Mouse (Mus musculus): ENCODE measurements around the gene Pde4d. TPM values are rescaled to one million over a fixed set of nuclear protein-coding genes. Genes with fewer than 3 reads are reported as not detected.

Gene Pde4d
- polyA plus RNA-seq, 1 experiment from 2014 or later, result 18.6 TPM

DNA sequence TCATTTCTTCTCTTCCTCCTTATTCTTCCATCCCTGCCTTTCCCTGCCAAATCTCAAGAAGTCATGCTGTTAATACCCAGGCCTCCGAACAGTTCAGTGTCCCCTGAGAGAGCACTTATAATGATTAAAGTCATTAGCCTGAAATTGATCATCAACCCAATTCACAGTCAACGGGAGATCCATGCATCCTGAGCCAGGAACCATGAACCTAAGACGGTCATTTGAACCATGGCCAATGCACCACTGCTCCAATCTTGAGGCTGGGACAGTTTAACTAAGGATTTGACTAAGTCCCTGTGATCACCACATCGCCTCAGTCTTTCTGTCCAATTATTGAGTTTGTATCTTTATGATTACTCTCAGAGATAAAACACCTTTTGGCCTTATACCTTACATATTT, 952.6 kb downstream of the Pde4d start:
- Histone ChIP-seq H3K4me2 (ENCODE audit: low read length) (no peak overlapping the region), H3K4me1 (replicated peaks; ENCODE audit: control insufficient read depth, insufficient read depth, low read length) (no peaks in the 10 kb centered on the region), H3K9me3 (ENCODE audit: control insufficient read depth, low read length) (no peaks in the 10 kb centered on the region), H3K27me3 (replicated peaks; ENCODE audit: control insufficient read depth, insufficient read depth, low read length) (no peaks in the 10 kb centered on the region), H3K9ac (ENCODE audit: low read length) (no peak overlapping the region), H3K4me3 (ENCODE audit: low read depth, low read length) (no peak overlapping the region), H3K36me3 (ENCODE audit: control insufficient read depth, insufficient read depth, low read length) (no peaks in the 10 kb centered on the region), H3K27ac (ENCODE audit: low read depth) (no peak overlapping the region)
- ATAC-seq (replicated peaks; ENCODE audit: low FRiP score, low TSS enrichment, low read depth) (no peak), DNase-seq (ENCODE audit: low spot score) (no peak)
- 85% methylated on average over 4 of the region's 4 CpGs for WGBS

DNA sequence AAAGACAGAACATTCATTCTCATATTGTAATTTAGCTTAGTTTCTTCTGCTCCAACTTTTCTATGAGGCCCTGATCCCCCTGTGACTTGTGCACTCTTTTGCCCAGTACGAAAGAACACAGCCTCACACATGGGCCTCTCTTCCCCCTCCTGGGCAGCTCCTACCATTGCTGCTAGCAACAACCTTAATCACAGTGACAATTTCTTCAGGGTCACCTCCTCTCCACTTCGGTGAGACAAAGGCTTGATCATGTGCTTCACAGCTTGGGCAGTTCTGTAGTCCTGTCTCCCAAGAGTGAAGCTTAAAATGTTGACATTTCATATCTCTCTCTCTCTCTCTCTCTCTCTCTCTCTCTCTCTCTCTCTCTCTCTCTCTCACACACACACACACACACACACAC, 953.2 kb downstream of the Pde4d start:
- WGBS, result 70% methylated on average over 2 of the region's 2 CpGs
- no peaks in the 10 kb centered on the region for H3K4me1 ChIP-seq (replicated peaks; ENCODE audit: control insufficient read depth, insufficient read depth, low read length)
- H3K4me2 ChIP-seq (ENCODE audit: low read length), result no peak overlapping the region
- DNase-seq (ENCODE audit: low spot score), result no peak
- H3K27me3 ChIP-seq (replicated peaks; ENCODE audit: control insufficient read depth, insufficient read depth, low read length), result no peaks in the 10 kb centered on the region
- H3K9ac ChIP-seq (ENCODE audit: low read length), result no peak overlapping the region
- no peaks in the 10 kb centered on the region for H3K9me3 ChIP-seq (ENCODE audit: control insufficient read depth, low read length)
- no peak overlapping the region for H3K27ac ChIP-seq (ENCODE audit: low read depth)
- no peak for ATAC-seq (replicated peaks; ENCODE audit: low FRiP score, low TSS enrichment, low read depth)
- no peaks in the 10 kb centered on the region for H3K36me3 ChIP-seq (ENCODE audit: control insufficient read depth, insufficient read depth, low read length)
- no peak overlapping the region for H3K4me3 ChIP-seq (ENCODE audit: low read depth, low read length)

DNA sequence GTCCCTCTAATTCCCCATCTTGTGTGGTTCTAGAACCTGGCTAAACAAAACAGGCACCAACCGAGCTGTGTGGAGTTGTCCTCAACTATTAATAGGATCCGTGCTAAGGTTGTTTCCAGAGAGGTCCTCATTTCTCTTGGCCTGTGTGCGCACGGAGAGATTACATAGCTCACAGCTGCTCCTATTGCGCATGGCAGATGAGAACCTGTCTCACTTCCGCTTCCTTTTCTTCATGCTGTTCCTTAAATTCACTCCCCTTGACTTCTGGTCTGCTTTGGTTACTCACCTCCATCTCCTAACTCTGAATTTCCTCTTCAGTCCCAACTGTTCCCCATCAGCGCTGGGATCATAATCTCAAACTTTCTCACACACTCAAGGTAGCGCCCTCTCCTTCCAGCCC, 956.6 kb downstream of the Pde4d start:
- H3K4me3 ChIP-seq (ENCODE audit: low read depth, low read length), result no peak overlapping the region
- ATAC-seq (replicated peaks; ENCODE audit: low FRiP score, low TSS enrichment, low read depth) (no peak), DNase-seq (ENCODE audit: low spot score) (no peak)
- no peaks in the 10 kb centered on the region for H3K36me3 ChIP-seq (ENCODE audit: control insufficient read depth, insufficient read depth, low read length)
- H3K9me3 ChIP-seq (ENCODE audit: control insufficient read depth, low read length), result no peaks in the 10 kb centered on the region
- no peak overlapping the region for H3K9ac ChIP-seq (ENCODE audit: low read length)
- H3K27ac ChIP-seq (ENCODE audit: low read depth), result no peak overlapping the region
- no peaks in the 10 kb centered on the region for H3K27me3 ChIP-seq (replicated peaks; ENCODE audit: control insufficient read depth, insufficient read depth, low read length)
- H3K4me2 ChIP-seq (ENCODE audit: low read length), result no peak overlapping the region
- H3K4me1 ChIP-seq (replicated peaks; ENCODE audit: control insufficient read depth, insufficient read depth, low read length), result no peaks in the 10 kb centered on the region
- WGBS, result 86% methylated on average over 8 of the region's 8 CpGs

DNA sequence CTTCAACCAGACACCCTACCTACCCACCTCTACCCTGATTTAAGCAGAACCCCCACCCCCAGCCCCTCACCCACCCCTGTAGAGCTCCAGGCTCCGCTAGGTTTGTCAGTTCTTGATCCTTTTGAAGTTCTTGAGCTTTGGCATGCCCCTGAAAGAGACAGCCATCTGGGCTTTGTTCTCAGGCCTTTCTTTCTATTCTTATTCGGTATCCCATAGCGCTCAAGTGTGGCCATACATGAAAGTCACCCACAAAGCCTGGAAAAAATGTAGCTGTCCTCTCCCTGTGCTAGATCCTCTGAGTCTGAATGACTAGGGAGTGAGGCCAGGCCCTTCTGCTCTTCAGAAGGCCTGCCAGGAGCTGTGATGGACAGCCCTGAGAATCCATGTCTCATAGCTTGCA, 957.6 kb downstream of the Pde4d start:
- H3K36me3 ChIP-seq (ENCODE audit: control insufficient read depth, insufficient read depth, low read length), result no peaks in the 10 kb centered on the region
- H3K4me1 ChIP-seq (replicated peaks; ENCODE audit: control insufficient read depth, insufficient read depth, low read length), result no peaks in the 10 kb centered on the region
- no peak overlapping the region for H3K9ac ChIP-seq (ENCODE audit: low read length)
- H3K4me2 ChIP-seq (ENCODE audit: low read length), result no peak overlapping the region
- DNase-seq (ENCODE audit: low spot score), result no peak
- H3K27ac ChIP-seq (ENCODE audit: low read depth), result no peak overlapping the region
- H3K4me3 ChIP-seq (ENCODE audit: low read depth, low read length), result no peak overlapping the region
- 82% methylated on average over 3 of the region's 3 CpGs for WGBS
- no peak for ATAC-seq (replicated peaks; ENCODE audit: low FRiP score, low TSS enrichment, low read depth)
- no peaks in the 10 kb centered on the region for H3K9me3 ChIP-seq (ENCODE audit: control insufficient read depth, low read length)
- H3K27me3 ChIP-seq (replicated peaks; ENCODE audit: control insufficient read depth, insufficient read depth, low read length), result no peaks in the 10 kb centered on the region

DNA sequence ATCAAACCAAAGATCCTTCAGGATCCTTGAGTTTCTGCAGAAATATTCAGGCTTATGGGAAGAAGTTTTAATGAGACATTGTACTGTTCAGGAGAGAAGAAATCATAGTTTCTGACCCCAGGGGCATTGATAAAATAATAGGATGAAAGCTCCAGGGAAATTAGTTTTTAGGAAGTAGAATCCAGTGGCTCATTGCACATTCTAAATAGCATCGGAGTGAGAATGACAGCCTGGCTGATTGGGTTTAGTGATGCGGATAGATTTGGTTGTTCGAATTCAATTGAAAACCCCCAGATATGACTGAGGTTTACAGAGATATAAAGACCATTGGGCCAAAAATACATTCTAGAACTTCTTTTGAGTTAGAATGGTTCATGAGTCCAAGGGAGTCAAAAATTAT, 970.7 kb downstream of the Pde4d start:
- H3K27me3 ChIP-seq (replicated peaks; ENCODE audit: control insufficient read depth, insufficient read depth, low read length), result no peaks in the 10 kb centered on the region
- no peak overlapping the region for H3K27ac ChIP-seq (ENCODE audit: low read depth)
- H3K36me3 ChIP-seq (ENCODE audit: control insufficient read depth, insufficient read depth, low read length), result no peaks in the 10 kb centered on the region
- ATAC-seq (replicated peaks; ENCODE audit: low FRiP score, low TSS enrichment, low read depth) (no peak), DNase-seq (ENCODE audit: low spot score) (no peak)
- no peak overlapping the region for H3K4me3 ChIP-seq (ENCODE audit: low read depth, low read length)
- no peaks in the 10 kb centered on the region for H3K4me1 ChIP-seq (replicated peaks; ENCODE audit: control insufficient read depth, insufficient read depth, low read length)
- WGBS, result 97% methylated on average over 3 of the region's 3 CpGs
- no peak overlapping the region for H3K9ac ChIP-seq (ENCODE audit: low read length)
- H3K9me3 ChIP-seq (ENCODE audit: control insufficient read depth, low read length), result peaks cover 5% of the 10 kb centered on the region
- H3K4me2 ChIP-seq (ENCODE audit: low read length), result no peak overlapping the region

DNA sequence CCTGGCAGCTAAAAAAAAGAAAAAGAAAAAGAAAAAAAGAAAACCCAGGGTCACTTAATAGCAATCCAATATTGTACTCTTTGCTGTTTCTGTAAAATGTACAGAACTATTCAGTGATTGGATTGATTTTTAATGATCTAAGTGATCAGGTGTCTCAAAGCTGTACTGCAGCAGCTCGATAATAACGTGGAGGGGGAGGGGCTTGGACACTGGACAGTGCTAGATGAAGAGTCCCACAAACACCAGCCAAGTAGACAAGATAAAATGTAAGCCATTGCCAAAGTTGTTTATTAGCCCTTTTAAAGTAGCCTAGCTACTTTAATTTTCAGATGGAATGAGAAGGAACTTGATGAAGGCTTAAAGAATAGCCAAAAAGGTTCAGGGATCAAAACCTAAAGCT, 975.2 kb downstream of the Pde4d start:
- Histone ChIP-seq H3K36me3 (ENCODE audit: control insufficient read depth, insufficient read depth, low read length) (no peaks in the 10 kb centered on the region), H3K4me1 (replicated peaks; ENCODE audit: control insufficient read depth, insufficient read depth, low read length) (no peaks in the 10 kb centered on the region), H3K27ac (ENCODE audit: low read depth) (no peak overlapping the region), H3K9me3 (ENCODE audit: control insufficient read depth, low read length) (peaks cover 5% of the 10 kb centered on the region), H3K9ac (ENCODE audit: low read length) (no peak overlapping the region), H3K4me3 (ENCODE audit: low read depth, low read length) (no peak overlapping the region), H3K4me2 (ENCODE audit: low read length) (no peak overlapping the region), H3K27me3 (replicated peaks; ENCODE audit: control insufficient read depth, insufficient read depth, low read length) (no peaks in the 10 kb centered on the region)
- ATAC-seq (replicated peaks; ENCODE audit: low FRiP score, low TSS enrichment, low read depth) (no peak), DNase-seq (ENCODE audit: low spot score) (no peak)
- 21% methylated on average over 2 of the region's 2 CpGs for WGBS

DNA sequence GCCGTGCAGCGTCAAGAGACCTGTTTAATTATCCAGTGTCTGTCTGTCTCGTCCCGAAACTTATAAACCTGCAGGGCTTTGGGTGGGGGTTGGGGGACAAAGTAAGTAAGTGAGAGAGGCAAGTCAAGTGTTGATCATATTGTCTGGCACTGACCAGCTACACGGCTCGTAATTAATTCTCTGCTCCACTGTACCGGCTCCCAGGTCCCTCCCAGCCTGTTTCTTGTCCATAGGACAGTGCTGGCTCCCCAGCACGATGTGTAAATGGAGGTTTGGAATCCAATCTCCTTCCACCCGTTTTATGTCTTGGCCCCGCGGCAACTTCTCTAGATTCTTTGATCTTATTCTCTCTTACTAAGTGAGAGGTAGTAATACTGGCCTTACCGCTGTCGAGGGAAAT, 975.8 kb downstream of the Pde4d start:
- 69% methylated on average over 13 of the region's 13 CpGs for WGBS
- H3K4me3 ChIP-seq (ENCODE audit: low read depth, low read length), result no peak overlapping the region
- H3K9me3 ChIP-seq (ENCODE audit: control insufficient read depth, low read length), result peaks cover 5% of the 10 kb centered on the region
- no peaks in the 10 kb centered on the region for H3K4me1 ChIP-seq (replicated peaks; ENCODE audit: control insufficient read depth, insufficient read depth, low read length)
- H3K36me3 ChIP-seq (ENCODE audit: control insufficient read depth, insufficient read depth, low read length), result no peaks in the 10 kb centered on the region
- H3K9ac ChIP-seq (ENCODE audit: low read length), result no peak overlapping the region
- DNase-seq (ENCODE audit: low spot score), result no peak
- H3K4me2 ChIP-seq (ENCODE audit: low read length), result no peak overlapping the region
- no peaks in the 10 kb centered on the region for H3K27me3 ChIP-seq (replicated peaks; ENCODE audit: control insufficient read depth, insufficient read depth, low read length)
- H3K27ac ChIP-seq (ENCODE audit: low read depth), result no peak overlapping the region
- no peak for ATAC-seq (replicated peaks; ENCODE audit: low FRiP score, low TSS enrichment, low read depth)

DNA sequence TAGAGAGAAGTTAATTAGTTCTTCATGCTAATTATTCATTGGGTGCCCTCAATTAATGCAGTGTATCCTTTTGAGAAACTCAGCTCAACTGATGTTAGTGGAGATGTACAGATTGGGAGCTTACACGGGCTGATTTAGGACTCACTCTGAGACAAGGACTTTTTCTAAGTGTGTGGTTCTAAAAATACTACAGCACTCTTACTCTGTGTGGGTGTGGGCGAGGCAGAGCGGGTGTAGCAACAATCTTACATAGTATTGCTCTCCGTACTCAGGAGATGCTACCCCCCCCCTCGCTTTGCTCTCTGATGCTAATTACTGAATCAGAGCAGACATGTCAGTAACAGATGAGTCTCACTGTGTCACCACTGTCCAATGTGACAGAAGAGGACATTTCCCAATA, 976.3 kb downstream of the Pde4d start:
- 91% methylated on average over 5 of the region's 5 CpGs for WGBS
- H3K4me1 ChIP-seq (replicated peaks; ENCODE audit: control insufficient read depth, insufficient read depth, low read length), result no peaks in the 10 kb centered on the region
- DNase-seq (ENCODE audit: low spot score) (no peak), ATAC-seq (replicated peaks; ENCODE audit: low FRiP score, low TSS enrichment, low read depth) (no peak)
- H3K4me3 ChIP-seq (ENCODE audit: low read depth, low read length), result no peak overlapping the region
- H3K27me3 ChIP-seq (replicated peaks; ENCODE audit: control insufficient read depth, insufficient read depth, low read length), result no peaks in the 10 kb centered on the region
- no peak overlapping the region for H3K9ac ChIP-seq (ENCODE audit: low read length)
- H3K27ac ChIP-seq (ENCODE audit: low read depth), result no peak overlapping the region
- no peaks in the 10 kb centered on the region for H3K36me3 ChIP-seq (ENCODE audit: control insufficient read depth, insufficient read depth, low read length)
- no peak overlapping the region for H3K4me2 ChIP-seq (ENCODE audit: low read length)
- peaks cover 3% of the 10 kb centered on the region for H3K9me3 ChIP-seq (ENCODE audit: control insufficient read depth, low read length)

DNA sequence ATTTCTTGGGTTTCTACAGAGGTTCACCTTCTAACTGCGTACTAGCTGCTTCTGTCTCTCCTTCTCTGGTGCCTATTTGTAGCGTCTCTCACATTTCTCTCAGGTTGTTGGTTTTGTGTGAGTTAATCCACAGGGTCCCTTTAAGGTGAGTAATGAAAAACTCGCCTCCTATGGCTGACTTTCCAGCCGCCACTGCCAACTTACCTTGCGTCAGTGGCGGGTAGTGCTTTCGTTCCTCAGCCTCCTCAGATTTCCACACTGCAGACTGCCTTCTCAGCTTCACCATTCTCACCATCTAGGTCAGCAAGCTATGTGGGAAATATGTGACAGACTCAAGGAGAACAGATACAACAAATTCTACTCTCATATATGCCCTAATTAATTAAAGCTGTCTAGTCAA, 977.8 kb downstream of the Pde4d start:
- no peaks in the 10 kb centered on the region for H3K9me3 ChIP-seq (ENCODE audit: control insufficient read depth, low read length)
- H3K27ac ChIP-seq (ENCODE audit: low read depth), result no peak overlapping the region
- H3K4me3 ChIP-seq (ENCODE audit: low read depth, low read length), result no peak overlapping the region
- DNase-seq (ENCODE audit: low spot score) (no peak), ATAC-seq (replicated peaks; ENCODE audit: low FRiP score, low TSS enrichment, low read depth) (no peak)
- no peak overlapping the region for H3K9ac ChIP-seq (ENCODE audit: low read length)
- no peaks in the 10 kb centered on the region for H3K4me1 ChIP-seq (replicated peaks; ENCODE audit: control insufficient read depth, insufficient read depth, low read length)
- WGBS, result 79% methylated on average over 7 of the region's 7 CpGs
- H3K4me2 ChIP-seq (ENCODE audit: low read length), result no peak overlapping the region
- no peaks in the 10 kb centered on the region for H3K36me3 ChIP-seq (ENCODE audit: control insufficient read depth, insufficient read depth, low read length)
- no peaks in the 10 kb centered on the region for H3K27me3 ChIP-seq (replicated peaks; ENCODE audit: control insufficient read depth, insufficient read depth, low read length)
